Mouse (Mus musculus) hindbrain, embryonic 12.5 days (tissue): ENCODE measurements around the gene Cpsf7. TPM values are rescaled to one million over a fixed set of nuclear protein-coding genes. Genes with fewer than 3 reads are reported as not detected.
"Not testable (repeated sequence)": the region's sequence is repeated elsewhere in the genome, so short reads cannot be mapped to it uniquely, and the experiment has no call there.

Source experiments
- ATAC-seq: fragments of 200-750 bp; cut with Nextera tagmentation; 2 replicates; pipeline ENCODE4 v1.8.0; 2017; ENCODE audit warnings: moderate TSS enrichment; ENCODE audit not compliant: low FRiP score
- H3K27ac ChIP-seq: fragments of 300-500 bp; sonication (generic); 2 replicates; pipeline ENCODE4 v1.5.1; 2016; ENCODE audit warnings: mild to moderate bottlenecking
- H3K27me3 ChIP-seq: fragments of 300-500 bp; sonication (generic); 2 replicates; pipeline ENCODE4 v1.6.1; 2016; ENCODE audit warnings: mild to moderate bottlenecking
- H3K36me3 ChIP-seq: fragments of 300-500 bp; sonication (generic); 2 replicates; pipeline ENCODE4 v1.6.1; 2016; ENCODE audit warnings: mild to moderate bottlenecking
- H3K4me1 ChIP-seq: fragments of 300-500 bp; sonication (generic); 2 replicates; pipeline ENCODE4 v1.6.1; 2016
- H3K4me2 ChIP-seq: fragments of 300-500 bp; sonication (generic); replicated peaks from 2 replicates; pipeline ENCODE4 v1.6.1; 2016; ENCODE audit warnings: mild to moderate bottlenecking
- H3K4me3 ChIP-seq: fragments of 300-500 bp; sonication (generic); 2 replicates; pipeline ENCODE4 v1.5.1; 2016; ENCODE audit warnings: mild to moderate bottlenecking
- H3K9ac ChIP-seq: fragments of 300-500 bp; sonication (generic); 2 replicates; pipeline ENCODE4 v1.6.1; 2016; ENCODE audit warnings: mild to moderate bottlenecking, moderate library complexity
- H3K9me3 ChIP-seq: fragments of 300-500 bp; sonication (generic); replicated peaks from 2 replicates; pipeline ENCODE4 v1.6.1; 2016; ENCODE audit warnings: mild to moderate bottlenecking
- WGBS: fragments of 180-500 bp; shearing (Covaris S2); methylation state at CpG from one replicate; pipeline ENCODE4 v1.1.7; 2016; 5-methylcytosine and 5-hydroxymethylcytosine counted together
- polyA plus RNA-seq: library from polyadenylated mRNA; unstranded; fragments of >200 nt; fragmentation: Nextera tagmentation; extraction: Ambion mirVana; gene quantifications from 2 replicates; pipeline ENCODE4 v1.2.1, GENCODE M21; 2016

Gene Cpsf7
- polyA plus RNA-seq, 1 experiment from 2014 or later = 57.1 TPM

GRCm38 (mm10) chr19:10523483-10524080, 1.5 kb upstream of the Cpsf7 start:
- Histone ChIP-seq H3K36me3 (peaks cover 8% of the 10 kb centered on the region), H3K4me3 (no peak overlapping the region), H3K27me3 (no peaks in the 10 kb centered on the region)

DNA sequence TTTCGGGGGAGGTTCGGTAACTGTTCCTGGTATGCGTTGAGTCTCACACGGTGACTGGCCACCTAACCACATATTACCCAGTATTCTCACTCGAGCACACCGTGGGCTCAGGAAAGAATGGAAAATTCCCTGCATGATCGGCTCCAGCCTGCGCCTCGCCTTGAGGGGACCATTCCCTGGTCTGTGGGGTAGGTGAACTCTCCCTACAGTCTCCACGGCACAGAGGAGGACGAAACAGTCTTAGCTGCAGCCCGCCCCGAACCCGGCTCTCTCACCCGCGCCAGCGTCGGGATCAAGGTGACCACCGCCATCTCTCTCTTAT, 321 bp upstream of the Cpsf7 start:
- H3K27me3 ChIP-seq = no peaks in the 10 kb centered on the region
- H3K36me3 ChIP-seq = peaks cover 12% of the 10 kb centered on the region
- no peak for ATAC-seq
- H3K9ac ChIP-seq = peak overlapping the region; percentile 99
- peak overlapping the region; percentile 97 for H3K4me3 ChIP-seq
- peaks cover 23% of the 10 kb centered on the region for H3K4me1 ChIP-seq
- WGBS = 0% methylated on average over 19 of the region's 19 CpGs
- H3K4me2 ChIP-seq = peak overlapping the region; percentile 68
- H3K27ac ChIP-seq = peak overlapping the region; percentile 97
- H3K9me3 ChIP-seq = no peaks in the 10 kb centered on the region

More at GRCm38 (mm10) chr19:10523483-10524080, 1.5 kb upstream of the Cpsf7 start:
- WGBS = 88% methylated on average over 5 of the region's 5 CpGs
- ATAC-seq = no peak
- H3K9me3 ChIP-seq = no peaks in the 10 kb centered on the region
- peak overlapping the region; percentile 68 for H3K4me2 ChIP-seq
- peaks cover 23% of the 10 kb centered on the region for H3K4me1 ChIP-seq
- H3K9ac ChIP-seq = no peak overlapping the region
- no peak overlapping the region for H3K27ac ChIP-seq

GRCm38 (mm10) chr19:10525910-10526309, 844 bp downstream of the Cpsf7 start, which contains the start of gene Sdhaf2:
Gene Sdhaf2, minus strand, starts transcription at chr19:10526142.
- Histone ChIP-seq H3K4me3 (peak within 1 kb of the TSS; percentile 97), H3K4me1 (peaks cover 23% of the 10 kb centered on the region), H3K9me3 (no peaks in the 10 kb centered on the region), H3K36me3 (peaks cover 15% of the 10 kb centered on the region), H3K4me2 (peak within 1 kb of the TSS; percentile 68), H3K27ac (peak within 1 kb of the TSS; percentile 97), H3K27me3 (no peaks in the 10 kb centered on the region), H3K9ac (peak within 1 kb of the TSS; percentile 99)
- ATAC-seq = peak; percentile 22; the same call in 1 of the 2 replicates
- under 1% methylated on average over 11 of the region's 11 CpGs for WGBS

DNA sequence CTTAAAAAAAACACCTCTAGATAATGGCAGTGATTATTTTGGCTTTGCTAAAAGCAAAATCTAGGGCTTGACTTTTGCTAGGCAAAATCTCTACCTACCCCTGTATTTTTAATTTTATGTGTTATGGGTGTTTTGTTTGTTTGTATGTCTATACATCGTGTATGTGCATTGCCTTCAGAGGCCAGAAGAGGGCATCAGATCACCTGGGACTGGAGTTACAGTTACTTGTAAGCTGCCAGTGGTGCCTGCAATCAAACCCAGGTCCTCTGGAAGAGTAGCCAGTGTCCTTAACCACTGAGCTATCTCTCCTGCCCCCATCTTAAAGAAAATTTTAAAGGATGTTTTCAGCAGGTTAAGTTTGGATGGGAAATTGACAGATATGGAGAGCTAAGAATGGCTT, 5.0 kb downstream of the Cpsf7 start:
- Histone ChIP-seq H3K4me2 (no peak overlapping the region), H3K27me3 (no peaks in the 10 kb centered on the region), H3K4me1 (peaks cover 17% of the 10 kb centered on the region), H3K4me3 (no peak overlapping the region), H3K9ac (no peak overlapping the region), H3K27ac (no peak overlapping the region), H3K36me3 (peaks cover 49% of the 10 kb centered on the region), H3K9me3 (no peaks in the 10 kb centered on the region)
- ATAC-seq = no peak
- 89% methylated on average over 1 of the region's 1 CpGs for WGBS

- Histone ChIP-seq H3K4me2 (no peak overlapping the region), H3K4me3 (no peak overlapping the region), H3K27me3 (no peaks in the 10 kb centered on the region), H3K9ac (no peak overlapping the region), H3K4me1 (no peaks in the 10 kb centered on the region), H3K9me3 (no peaks in the 10 kb centered on the region), H3K36me3 (peaks cover 89% of the 10 kb centered on the region), H3K27ac (no peak overlapping the region)
- ATAC-seq = no peak
- 97% methylated on average over 5 of the region's 5 CpGs for WGBS
These were observed 14.4 kb downstream of the Cpsf7 start for GRCm38 (mm10) chr19:10539454-10539853.

GRCm38 (mm10) chr19:10555624-10556510, 30.8 kb downstream of the Cpsf7 start, which contains the start of gene Tmem216:
Gene Tmem216, minus strand, starts transcription at chr19:10556238.
- Histone ChIP-seq H3K4me1 (peaks cover 14% of the 10 kb centered on the region), H3K27ac (peak within 1 kb of the TSS; percentile 86), H3K4me3 (peak within 1 kb of the TSS; percentile 60), H3K36me3 (peaks cover 12% of the 10 kb centered on the region), H3K4me2 (peak within 1 kb of the TSS; percentile 84), H3K9me3 (no peaks in the 10 kb centered on the region), H3K9ac (peak within 1 kb of the TSS; percentile 74), H3K27me3 (no peaks in the 10 kb centered on the region)
- 1% methylated on average over 43 of the region's 43 CpGs for WGBS
- peak; percentile 98 for ATAC-seq

DNA sequence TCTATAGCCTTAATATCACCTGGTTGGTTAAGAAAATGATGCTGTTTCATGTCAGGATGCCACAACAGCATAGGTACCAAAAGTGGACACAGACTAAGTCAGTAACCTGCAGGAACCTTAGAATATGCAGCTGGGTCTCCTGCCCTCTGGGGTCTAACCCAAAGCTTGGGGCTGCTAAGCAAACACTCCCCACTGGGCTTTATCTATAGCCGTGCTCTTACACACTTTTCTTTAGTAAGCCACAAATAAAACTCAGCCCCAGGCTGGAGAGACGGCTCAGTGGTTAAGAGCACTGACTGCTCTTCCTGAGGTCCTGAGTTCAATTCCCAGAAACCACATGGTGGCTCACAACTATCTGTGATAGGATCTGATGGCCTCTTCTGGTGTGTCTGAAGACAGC, 31.9 kb downstream of the Cpsf7 start:
- H3K27ac ChIP-seq = no peak overlapping the region
- no peak for ATAC-seq
- WGBS = 65% methylated on average over 2 of the region's 2 CpGs

DNA sequence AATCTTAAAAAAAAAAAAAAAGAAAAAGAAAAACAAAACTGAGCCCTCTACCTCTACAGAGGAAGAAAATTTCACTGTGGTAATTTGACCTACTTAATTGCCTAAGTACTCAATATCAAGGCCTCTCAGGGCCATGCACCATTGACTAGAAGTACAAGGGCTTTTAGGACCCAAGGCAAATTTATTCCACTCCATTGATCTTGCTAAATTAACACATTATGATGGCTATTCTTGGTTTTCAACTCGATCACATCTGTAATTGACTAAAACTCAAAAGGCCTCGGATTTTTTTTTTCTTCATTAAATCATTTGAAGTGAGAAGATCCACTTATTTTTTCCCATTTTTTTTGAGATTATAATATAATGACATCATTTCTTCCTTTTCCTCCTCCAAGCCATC, 32.4 kb downstream of the Cpsf7 start:
- Histone ChIP-seq H3K9ac (no peak overlapping the region), H3K4me2 (no peak overlapping the region), H3K27ac (no peak overlapping the region), H3K4me3 (no peak overlapping the region), H3K27me3 (no peaks in the 10 kb centered on the region), H3K4me1 (peaks cover 14% of the 10 kb centered on the region), H3K36me3 (no peaks in the 10 kb centered on the region), H3K9me3 (no peaks in the 10 kb centered on the region)
- ATAC-seq = no peak
- 76% methylated on average over 2 of the region's 2 CpGs for WGBS

More for the DNA sequence above, 31.9 kb downstream of the Cpsf7 start:
- H3K4me3 ChIP-seq = no peak overlapping the region
- no peaks in the 10 kb centered on the region for H3K27me3 ChIP-seq
- H3K4me2 ChIP-seq = 0 out of 2 replicates have a peak overlapping the region, but pooled peaks have one; percentile 84
- no peaks in the 10 kb centered on the region for H3K9me3 ChIP-seq
- peaks cover 3% of the 10 kb centered on the region; the same call in 1 of the 2 replicates for H3K36me3 ChIP-seq
- H3K9ac ChIP-seq = no peak overlapping the region
- peaks cover 14% of the 10 kb centered on the region for H3K4me1 ChIP-seq

- not testable (repeated sequence) for H3K4me2 ChIP-seq, H3K27me3 ChIP-seq, H3K9ac ChIP-seq, H3K27ac ChIP-seq, H3K4me3 ChIP-seq, ATAC-seq, H3K9me3 ChIP-seq, H3K36me3 ChIP-seq
- H3K4me1 ChIP-seq = peaks cover 14% of the 10 kb centered on the region
- 79% methylated on average over 4 of the region's 4 CpGs for WGBS
These were observed 32.8 kb downstream of the Cpsf7 start for GRCm38 (mm10) chr19:10557837-10558375.

GRCm38 (mm10) chr19:10560108-10560507, 35.0 kb downstream of the Cpsf7 start:
- no peak overlapping the region for H3K4me2 ChIP-seq
- no peak overlapping the region for H3K4me3 ChIP-seq
- ATAC-seq = no peak
- 38% methylated on average over 5 of the region's 5 CpGs for WGBS
- no peaks in the 10 kb centered on the region for H3K9me3 ChIP-seq
- peaks cover 9% of the 10 kb centered on the region for H3K4me1 ChIP-seq
- H3K36me3 ChIP-seq = no peaks in the 10 kb centered on the region
- no peak overlapping the region for H3K27ac ChIP-seq
- H3K9ac ChIP-seq = no peak overlapping the region
- no peaks in the 10 kb centered on the region for H3K27me3 ChIP-seq

DNA sequence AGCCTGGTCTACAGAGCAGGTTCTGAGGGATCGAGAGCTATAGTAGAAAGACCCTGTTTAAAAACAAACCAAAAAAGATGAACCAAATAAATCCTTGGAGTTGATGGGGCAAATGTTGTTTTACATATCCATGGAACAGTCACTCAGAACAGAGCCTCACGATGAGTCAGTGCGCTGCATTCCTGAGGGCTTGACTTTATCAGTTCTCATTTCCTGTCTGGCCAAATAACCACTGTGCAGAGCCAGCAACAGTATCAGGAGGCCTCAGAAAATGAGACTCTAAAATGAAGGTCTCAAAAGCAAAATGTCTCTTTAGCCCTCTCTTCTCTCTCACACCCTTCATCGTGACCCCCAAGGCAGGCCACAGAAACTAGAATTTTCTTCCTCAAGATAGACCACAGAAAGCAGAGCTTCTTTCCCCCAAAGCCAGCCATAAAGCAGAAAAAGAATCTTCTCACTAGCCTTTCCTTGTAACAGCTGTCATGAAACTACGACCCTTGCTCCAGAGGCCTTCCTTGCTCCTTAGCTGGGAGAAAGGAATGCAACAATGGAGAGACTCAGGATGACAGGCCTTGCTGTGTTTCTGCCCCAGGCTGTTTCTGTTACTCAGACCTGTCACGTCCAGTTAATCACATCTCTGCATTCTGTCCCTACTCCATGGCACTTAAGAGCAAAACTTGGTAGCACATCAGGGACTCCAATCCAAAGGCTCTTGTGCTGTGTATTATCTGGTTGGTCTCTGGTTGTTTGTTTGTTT, 36.7 kb downstream of the Cpsf7 start:
- Histone ChIP-seq H3K27me3 (no peaks in the 10 kb centered on the region), H3K4me3 (no peak overlapping the region), H3K9me3 (no peaks in the 10 kb centered on the region), H3K27ac (no peak overlapping the region), H3K36me3 (no peaks in the 10 kb centered on the region), H3K4me2 (no peak overlapping the region), H3K4me1 (no peaks in the 10 kb centered on the region), H3K9ac (peak overlapping the region; percentile 8; the same call in 1 of the 2 replicates)
- WGBS = 61% methylated on average over 6 of the region's 6 CpGs
- no peak for ATAC-seq

GRCm38 (mm10) chr19:10562351-10562750, 37.3 kb downstream of the Cpsf7 start:
- H3K9ac ChIP-seq = no peak overlapping the region
- H3K4me1 ChIP-seq = no peaks in the 10 kb centered on the region
- no peaks in the 10 kb centered on the region for H3K36me3 ChIP-seq
- no peaks in the 10 kb centered on the region for H3K27me3 ChIP-seq
- ATAC-seq = no peak
- no peak overlapping the region for H3K27ac ChIP-seq
- 61% methylated on average over 5 of the region's 5 CpGs for WGBS
- no peak overlapping the region for H3K4me2 ChIP-seq
- no peak overlapping the region for H3K4me3 ChIP-seq
- H3K9me3 ChIP-seq = no peaks in the 10 kb centered on the region
